Mouse (Mus musculus) stomach, embryonic 14.5 days (tissue): ENCODE measurements at regions not wholly inside any gene's neighbourhood (a gene's known extent, or its start where the extent isn't known, plus 50 kb on each side); places are given as distances from the start of the nearest gene placed in this dataset.

Experiments
- ATAC-seq: fragments of 200-750 bp; cut with Nextera tagmentation; 2 replicates; pipeline ENCODE4 v1.8.0; 2017; ENCODE audit warnings: low read depth, moderate TSS enrichment; ENCODE audit not compliant: insufficient number of reproducible peaks, insufficient read depth, low FRiP score
- H3K27ac ChIP-seq: fragments of 300-500 bp; sonication (generic); 2 replicates; pipeline ENCODE4 v1.5.1; 2014; ENCODE audit warnings: mild to moderate bottlenecking, low read length, moderate library complexity, mixed read lengths
- H3K27me3 ChIP-seq: fragments of 300-500 bp; sonication (generic); 2 replicates; pipeline ENCODE4 v1.6.1; 2014; ENCODE audit warnings: low read length, control low read depth, mixed read lengths; ENCODE audit not compliant: control insufficient read depth, insufficient read depth
- H3K36me3 ChIP-seq: fragments of 300-500 bp; sonication (generic); 2 replicates; pipeline ENCODE4 v1.6.1; 2014; ENCODE audit warnings: mild to moderate bottlenecking, control low read depth, low read length, moderate library complexity, mixed read lengths; ENCODE audit not compliant: control insufficient read depth, insufficient read depth
- H3K4me1 ChIP-seq: fragments of 300-500 bp; sonication (generic); 2 replicates; pipeline ENCODE4 v1.6.1; 2014; ENCODE audit warnings: low read length, control low read depth, mixed read lengths; ENCODE audit not compliant: control insufficient read depth, insufficient read depth
- H3K4me2 ChIP-seq: fragments of 300-500 bp; sonication (generic); replicated peaks from 2 replicates; pipeline ENCODE4 v1.6.1; 2014; ENCODE audit warnings: low read depth, low read length, control low read depth
- H3K4me3 ChIP-seq: fragments of 300-500 bp; sonication (generic); 2 replicates; pipeline ENCODE4 v1.5.1; 2014; ENCODE audit warnings: low read depth, low read length, control low read depth
- H3K9ac ChIP-seq: fragments of 300-500 bp; sonication (generic); replicated peaks from 2 replicates; pipeline ENCODE4 v1.6.1; 2014; ENCODE audit warnings: low read depth, mild to moderate bottlenecking, control low read depth, low read length, moderate library complexity, mixed read lengths
- H3K9me3 ChIP-seq: fragments of 300-500 bp; sonication (generic); 2 replicates; pipeline ENCODE4 v1.6.1; 2016; ENCODE audit warnings: low read depth, low read length, control low read depth; ENCODE audit not compliant: control insufficient read depth
- WGBS: fragments of 180-500 bp; shearing (Covaris S2); extraction: QIAGEN DNeasy Blood & Tissue Kit; methylation state at CpG from one replicate; pipeline ENCODE4 v1.1.7; 2014; 5-methylcytosine and 5-hydroxymethylcytosine counted together

DNA sequence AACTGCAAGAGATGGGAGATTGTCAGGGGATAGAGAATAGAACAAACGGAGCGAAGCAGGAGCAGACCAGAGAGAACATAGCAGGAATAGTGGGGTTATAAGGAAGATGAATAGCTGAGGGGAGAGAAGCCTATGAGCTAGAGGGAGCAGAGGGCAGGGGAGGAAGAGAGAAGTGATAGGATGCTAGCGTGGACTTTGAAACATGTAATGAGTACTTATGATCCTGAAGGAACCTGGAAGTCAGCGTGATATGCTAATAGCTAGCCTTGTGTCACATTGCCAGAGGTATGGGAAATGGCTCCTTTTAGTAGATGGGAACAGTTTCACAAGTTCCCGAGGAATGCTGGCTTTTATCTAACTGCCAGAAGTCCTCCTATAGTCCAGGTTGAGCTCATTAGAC lies 51.8 kb downstream of the Calml3 start:
- Histone ChIP-seq H3K9me3 (no peaks in the 10 kb centered on the region), H3K4me3 (no peak overlapping the region), H3K27me3 (no peaks in the 10 kb centered on the region), H3K4me1 (peaks cover 7% of the 10 kb centered on the region; the same call in 1 of the 2 replicates), H3K9ac (no peak overlapping the region), H3K4me2 (no peak overlapping the region), H3K36me3 (no peaks in the 10 kb centered on the region), H3K27ac (no peak overlapping the region)
- no peak for ATAC-seq
- WGBS, result 82% methylated on average over 5 of the region's 5 CpGs

DNA sequence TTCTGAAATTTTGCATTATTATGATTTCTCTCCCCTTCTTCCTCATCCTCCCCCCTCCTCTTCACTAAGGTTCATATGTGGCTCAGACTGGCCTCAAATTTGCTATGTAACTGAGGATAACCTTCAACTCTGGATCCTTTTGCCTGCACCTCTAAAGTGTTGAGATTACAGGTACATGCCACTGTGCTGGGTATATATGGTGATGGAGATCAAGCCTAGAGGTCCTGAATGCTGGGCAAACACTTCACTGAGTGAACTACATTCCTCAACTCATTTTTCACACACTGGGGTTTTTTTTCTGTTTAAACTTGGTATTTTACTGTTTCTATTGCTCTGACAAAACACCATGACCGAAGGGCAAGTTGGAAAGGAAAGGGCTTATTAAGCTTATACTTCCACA lies 52.9 kb downstream of the Calml3 start:
- Histone ChIP-seq H3K27me3 (no peaks in the 10 kb centered on the region), H3K27ac (no peak overlapping the region), H3K4me3 (no peak overlapping the region), H3K9ac (no peak overlapping the region), H3K36me3 (no peaks in the 10 kb centered on the region), H3K9me3 (no peaks in the 10 kb centered on the region), H3K4me1 (peaks cover 7% of the 10 kb centered on the region; the same call in 1 of the 2 replicates), H3K4me2 (no peak overlapping the region)
- WGBS, result 41% methylated on average over 1 of the region's 1 CpGs
- ATAC-seq, result no peak

GRCm38 (mm10) chr13:3750756-3751155 lies 53.4 kb downstream of the Calml3 start:
- Histone ChIP-seq H3K9ac (no peak overlapping the region), H3K27ac (0 out of 2 replicates have a peak overlapping the region, but pooled peaks have one; percentile 15), H3K27me3 (no peaks in the 10 kb centered on the region), H3K4me3 (no peak overlapping the region), H3K9me3 (no peaks in the 10 kb centered on the region), H3K4me1 (peaks cover 7% of the 10 kb centered on the region; the same call in 1 of the 2 replicates), H3K4me2 (no peak overlapping the region), H3K36me3 (no peaks in the 10 kb centered on the region)
- 0 out of 2 replicates have a peak, but pooled peaks have one; percentile 53 for ATAC-seq
- 40% methylated on average over 1 of the region's 1 CpGs for WGBS

- Histone ChIP-seq H3K27me3 (no peaks in the 10 kb centered on the region), H3K4me1 (peaks cover 7% of the 10 kb centered on the region; the same call in 1 of the 2 replicates), H3K36me3 (no peaks in the 10 kb centered on the region), H3K9me3 (no peaks in the 10 kb centered on the region), H3K4me3 (no peak overlapping the region), H3K27ac (no peak overlapping the region), H3K9ac (no peak overlapping the region), H3K4me2 (no peak overlapping the region)
- WGBS, result 78% methylated on average over 3 of the region's 3 CpGs
- ATAC-seq, result no peak
Observed at GRCm38 (mm10) chr13:3749646-3750045, 54.5 kb downstream of the Calml3 start.

- no peak overlapping the region for H3K9ac ChIP-seq
- H3K36me3 ChIP-seq, result no peaks in the 10 kb centered on the region
- no peaks in the 10 kb centered on the region for H3K9me3 ChIP-seq
- no peak overlapping the region for H3K4me3 ChIP-seq
- no peaks in the 10 kb centered on the region for H3K27me3 ChIP-seq
- no peak overlapping the region for H3K4me2 ChIP-seq
- WGBS, result 84% methylated on average over 5 of the region's 5 CpGs
- no peak overlapping the region for H3K27ac ChIP-seq
- H3K4me1 ChIP-seq, result peaks cover 7% of the 10 kb centered on the region; the same call in 1 of the 2 replicates
- ATAC-seq, result no peak
Observed at GRCm38 (mm10) chr13:3748859-3749258, 55.3 kb downstream of the Calml3 start.

- Histone ChIP-seq H3K4me1 (peaks cover 23% of the 10 kb centered on the region), H3K4me3 (no peak overlapping the region), H3K9me3 (no peaks in the 10 kb centered on the region), H3K9ac (no peak overlapping the region), H3K36me3 (no peaks in the 10 kb centered on the region), H3K4me2 (no peak overlapping the region), H3K27ac (no peak overlapping the region), H3K27me3 (no peaks in the 10 kb centered on the region)
- WGBS, result 56% methylated on average over 10 of the region's 10 CpGs
- ATAC-seq, result no peak
Observed at GRCm38 (mm10) chr13:3746524-3746923, 57.6 kb downstream of the Calml3 start.

DNA sequence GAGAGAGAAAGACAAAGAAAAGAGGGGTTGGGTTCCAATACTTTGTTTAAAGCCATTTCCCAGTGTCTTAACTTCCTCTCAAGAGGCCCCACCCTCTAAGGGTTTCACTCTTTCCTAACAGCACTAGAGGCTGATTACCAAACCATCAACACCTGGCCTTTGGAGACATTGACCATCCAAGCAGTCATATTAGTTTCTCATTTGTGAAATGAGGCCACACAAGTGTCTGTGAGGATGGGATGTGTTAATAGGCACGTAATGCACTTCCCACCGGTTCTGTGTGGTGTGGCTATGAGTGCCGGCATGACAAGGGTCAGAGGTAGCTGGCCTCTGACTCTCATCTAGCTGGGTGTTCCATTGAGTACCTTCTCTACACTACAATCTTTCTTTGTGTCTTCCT lies 59.2 kb downstream of the Calml3 start:
- Histone ChIP-seq H3K4me2 (no peak overlapping the region), H3K27ac (no peak overlapping the region)
- ATAC-seq, result no peak

DNA sequence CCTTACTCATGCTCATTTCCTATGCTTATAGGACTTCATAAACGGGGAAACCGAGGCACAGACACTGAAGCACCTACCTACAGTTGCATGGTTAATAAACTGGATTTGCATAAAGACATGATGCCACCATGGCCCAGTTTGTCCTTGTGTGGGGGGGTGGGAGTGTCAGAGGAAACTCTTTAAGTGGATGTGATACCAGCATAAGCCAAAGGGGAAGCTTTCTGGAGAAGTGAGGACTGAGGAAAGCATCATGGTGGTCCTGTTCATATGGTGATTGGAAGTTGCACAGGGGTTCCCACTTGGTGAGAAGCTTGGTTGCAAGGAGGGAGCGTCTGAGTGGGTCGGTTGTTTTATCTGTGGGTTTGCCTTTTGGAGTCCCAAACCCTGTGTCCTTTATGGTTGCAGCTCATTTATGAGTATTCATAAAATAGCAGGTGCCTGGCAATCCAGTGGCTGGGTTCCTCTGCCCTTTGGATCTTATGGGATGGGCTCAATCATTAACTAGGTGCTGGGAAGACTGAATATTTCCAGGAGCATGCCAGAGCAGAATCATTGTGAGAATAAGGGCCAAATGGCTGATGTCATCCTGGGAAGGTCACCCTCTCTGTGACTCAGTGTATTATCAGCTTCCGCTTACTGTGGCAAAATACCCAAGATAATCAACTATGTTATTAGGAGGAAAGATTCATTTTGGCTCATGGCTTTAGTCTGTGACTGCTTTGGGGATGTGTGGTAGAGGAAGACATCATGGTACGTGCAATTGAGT lies 60.2 kb downstream of the Calml3 start:
- Histone ChIP-seq H3K36me3 (no peaks in the 10 kb centered on the region), H3K27ac (peak overlapping the region; percentile 83; the same call in 1 of the 2 replicates), H3K4me2 (no peak overlapping the region), H3K9ac (no peak overlapping the region), H3K4me1 (peaks cover 16% of the 10 kb centered on the region), H3K4me3 (no peak overlapping the region), H3K9me3 (no peaks in the 10 kb centered on the region), H3K27me3 (no peaks in the 10 kb centered on the region)
- no peak for ATAC-seq
- 87% methylated on average over 6 of the region's 6 CpGs for WGBS

More for the DNA sequence above, 59.2 kb downstream of the Calml3 start:
- peaks cover 20% of the 10 kb centered on the region for H3K4me1 ChIP-seq
- no peaks in the 10 kb centered on the region for H3K27me3 ChIP-seq
- no peaks in the 10 kb centered on the region for H3K9me3 ChIP-seq
- H3K4me3 ChIP-seq, result no peak overlapping the region
- no peak overlapping the region for H3K9ac ChIP-seq
- no peaks in the 10 kb centered on the region for H3K36me3 ChIP-seq
- WGBS, result 73% methylated on average over 3 of the region's 3 CpGs
